Mouse (Mus musculus): ENCODE results near the gene Purb. TPM values are rescaled to one million over a fixed set of nuclear protein-coding genes. Genes with fewer than 3 reads are reported as not detected.

Gene Purb
- 82.8 to 88.0 TPM (median 84.4 TPM) in 4 replicates for total RNA-seq (2023)

GRCm38 (mm10) chr11:6475867-6476484, at the start of gene Purb:
Gene Purb, minus strand, starts transcription at chr11:6475917.

GRCm38 (mm10) chr11:6520507-6521173, 44.9 kb upstream of the Purb start, which contains the start of gene Myo1g:
Gene Myo1g, minus strand, starts transcription at chr11:6520965.

GRCm38 (mm10) chr11:6444077-6444853, 31.5 kb downstream of the Purb start, which contains the start of gene H2afv:
Gene H2afv, minus strand, starts transcription at chr11:6444443.

Other genes with a start within 250 kb of the Purb start
- 0.12 to 0.18 TPM (median 0.13 TPM) in 3 of 4 replicates, not detected in the other for gene Npc1l1, start 245.8 kb downstream of the Purb start, total RNA-seq (2023)
- 67.8 to 72.3 TPM (median 71.4 TPM) in 4 replicates for gene Ddx56, start 208.1 kb downstream of the Purb start, total RNA-seq (2023)
- gene Tmed4, start 201.0 kb downstream of the Purb start, total RNA-seq (2023) = 35.8 to 37.5 TPM (median 36.6 TPM) in 4 replicates
- 183 to 197 TPM (median 187 TPM) in 4 replicates for gene Ogdh, start 184.3 kb downstream of the Purb start, total RNA-seq (2023)
- gene Zmiz2, start 86.8 kb downstream of the Purb start, total RNA-seq (2023) = 172 to 185 TPM (median 179 TPM) in 4 replicates
- 958 to 1,167 TPM (median 1,125 TPM) in 4 replicates for gene Ppia, start 60.5 kb downstream of the Purb start, total RNA-seq (2023)
- gene H2afv, start 31.5 kb downstream of the Purb start, total RNA-seq (2023) = 50.9 to 57.2 TPM (median 53.9 TPM) in 4 replicates
- 267 to 298 TPM (median 283 TPM) in 4 replicates for gene Myo1g, start 45.0 kb upstream of the Purb start, total RNA-seq (2023)
- 264 to 295 TPM (median 278 TPM) in 4 replicates for gene Ccm2, start 71.0 kb upstream of the Purb start, total RNA-seq (2023)
- 0.18 to 1.3 TPM (median 0.60 TPM) in 4 replicates for gene Nacad, start 130.1 kb upstream of the Purb start, total RNA-seq (2023)
- 143 to 154 TPM (median 148 TPM) in 4 replicates for gene Tbrg4, start 150.2 kb upstream of the Purb start, total RNA-seq (2023)
- gene Wap, start 162.7 kb upstream of the Purb start, total RNA-seq (2023) = not detected in 4 replicates
- gene Ramp3, start 182.6 kb upstream of the Purb start, total RNA-seq (2023) = not detected in 4 replicates

All from B cell, adult 62 days (primary cell).